Mouse (Mus musculus) liver, adult 2 months (tissue): ENCODE measurements around the gene Pold2. TPM values are rescaled to one million over a fixed set of nuclear protein-coding genes. Genes with fewer than 3 reads are reported as not detected.

Experiments
- DNase-seq: peaks from one replicate; pipeline ENCODE4 v3.0.0-alpha.2; 2011; ENCODE audit warnings: low read depth, low spot score; ENCODE audit errors: extremely low read depth
- H3K27ac ChIP-seq: fragments of 200-500 bp; replicated peaks from 2 replicates; pipeline ENCODE4 v1.5.1; 2012; ENCODE audit warnings: low read depth, mild to moderate bottlenecking, control low read depth, inconsistent platforms, low read length; ENCODE audit not compliant: insufficient read depth
- H3K27me3 ChIP-seq: fragments of 200-500 bp; 2 replicates; pipeline ENCODE4 v1.6.1; 2012; ENCODE audit warnings: mild to moderate bottlenecking, moderate library complexity, low read length, inconsistent platforms; ENCODE audit not compliant: control insufficient read depth, insufficient read depth
- H3K36me3 ChIP-seq: fragments of 200-500 bp; 2 replicates; pipeline ENCODE4 v1.6.1; 2012; ENCODE audit warnings: low read length, inconsistent platforms; ENCODE audit not compliant: control insufficient read depth, insufficient read depth
- H3K4me1 ChIP-seq: fragments of 200-500 bp; 2 replicates; pipeline ENCODE4 v1.6.1; 2011; ENCODE audit warnings: low read length; ENCODE audit not compliant: control insufficient read depth, insufficient read depth
- H3K4me3 ChIP-seq: fragments of 200-500 bp; 2 replicates; pipeline ENCODE4 v1.5.1; 2011; ENCODE audit warnings: low read depth, mild to moderate bottlenecking, control low read depth, low read length, moderate library complexity; ENCODE audit not compliant: insufficient read depth
- H3K79me2 ChIP-seq: fragments of 200-500 bp; 2 replicates; pipeline ENCODE4 v1.6.1; 2012; ENCODE audit warnings: inconsistent platforms, mild to moderate bottlenecking, low read length, moderate library complexity; ENCODE audit not compliant: control insufficient read depth, insufficient read depth
- H3K9ac ChIP-seq: fragments of 200-500 bp; 2 replicates; pipeline ENCODE4 v1.6.1; 2012; ENCODE audit warnings: low read depth, mild to moderate bottlenecking, control low read depth, inconsistent platforms, low read length
- CTCF ChIP-seq: fragments of 200-500 bp; IDR thresholded peaks from 2 replicates; pipeline ENCODE4 v1.5.1; 2011; ENCODE audit warnings: low read depth, low read length, control low read depth
- POLR2A ChIP-seq: fragments of 200-500 bp; IDR thresholded peaks from 2 replicates; pipeline ENCODE4 v1.6.1; 2011; ENCODE audit warnings: low read length, control low read depth; ENCODE audit not compliant: insufficient read depth; ENCODE audit errors: extremely low read depth
- WGBS: fragments of 180-500 bp; shearing (Covaris S2); methylation state at CpG from one replicate; pipeline ENCODE4 v1.1.7; 2018; 5-methylcytosine and 5-hydroxymethylcytosine counted together
- polyA plus RNA-seq: library from polyadenylated mRNA; depleted of rRNA; stranded (reverse); fragments of >200 nt; gene quantifications from 2 replicates; pipeline ENCODE4 v1.2.3, GENCODE M21; 2012
- total RNA-seq: library from RNA; depleted of rRNA; stranded (reverse); fragments of >200 nt; gene quantifications from 2 replicates; pipeline ENCODE4 v1.2.3, GENCODE M21; 2014

Gene Pold2
- total and polyA plus RNA-seq, 2 experiments, result 10.7 to 81.1 TPM

GRCm38 (mm10) chr11:5849316-5849715 lies 28.8 kb downstream of the Pold2 start:
- no peak for DNase-seq
- TF ChIP-seq POLR2A, result no peak
- TF ChIP-seq CTCF, result no peak
- H3K4me1 ChIP-seq, result 0 out of 2 replicates have a peak, but pooled peaks cover 3% of the 10 kb centered on the region
- no peaks in the 10 kb centered on the region for H3K36me3 ChIP-seq
- no peak overlapping the region for H3K9ac ChIP-seq
- no peak overlapping the region for H3K27ac ChIP-seq
- H3K4me3 ChIP-seq, result no peak overlapping the region
- WGBS, result 76% methylated on average over 2 of the region's 2 CpGs
- H3K27me3 ChIP-seq, result no peaks in the 10 kb centered on the region
- no peaks in the 10 kb centered on the region for H3K79me2 ChIP-seq

- Histone ChIP-seq H3K27me3 (no peaks in the 10 kb centered on the region), H3K36me3 (no peaks in the 10 kb centered on the region), H3K4me3 (no peak overlapping the region), H3K4me1 (0 out of 2 replicates have a peak, but pooled peaks cover 3% of the 10 kb centered on the region), H3K79me2 (no peaks in the 10 kb centered on the region), H3K27ac (no peak overlapping the region), H3K9ac (no peak overlapping the region)
- no peak for TF ChIP-seq POLR2A
- TF ChIP-seq CTCF, result no peak
- 86% methylated on average over 6 of the region's 6 CpGs for WGBS
- no peak for DNase-seq
These were observed 29.4 kb downstream of the Pold2 start for GRCm38 (mm10) chr11:5848741-5849140.

GRCm38 (mm10) chr11:5846639-5847345 lies 31.3 kb downstream of the Pold2 start:
- no peak overlapping the region for H3K4me3 ChIP-seq
- H3K27me3 ChIP-seq, result no peaks in the 10 kb centered on the region
- peak overlapping the region; percentile 39 for H3K27ac ChIP-seq
- no peak for TF ChIP-seq POLR2A
- TF ChIP-seq CTCF, result no peak
- no peaks in the 10 kb centered on the region for H3K79me2 ChIP-seq
- H3K9ac ChIP-seq, result no peak overlapping the region
- 26% methylated on average over 7 of the region's 7 CpGs for WGBS
- H3K4me1 ChIP-seq, result 0 out of 2 replicates have a peak, but pooled peaks cover 3% of the 10 kb centered on the region
- DNase-seq, result peak; percentile 97
- no peaks in the 10 kb centered on the region for H3K36me3 ChIP-seq

GRCm38 (mm10) chr11:5843131-5843530 lies 35.0 kb downstream of the Pold2 start:
- no peak for DNase-seq
- Histone ChIP-seq H3K27me3 (no peaks in the 10 kb centered on the region), H3K36me3 (no peaks in the 10 kb centered on the region), H3K27ac (no peak overlapping the region), H3K4me1 (0 out of 2 replicates have a peak, but pooled peaks cover 3% of the 10 kb centered on the region), H3K9ac (no peak overlapping the region), H3K79me2 (no peaks in the 10 kb centered on the region), H3K4me3 (no peak overlapping the region)
- WGBS, result 82% methylated on average over 3 of the region's 3 CpGs
- TF ChIP-seq CTCF (no peak), POLR2A (no peak)

GRCm38 (mm10) chr11:5841751-5842150 lies 36.3 kb downstream of the Pold2 start:
- Histone ChIP-seq H3K9ac (no peak overlapping the region), H3K27me3 (no peaks in the 10 kb centered on the region), H3K79me2 (no peaks in the 10 kb centered on the region), H3K27ac (no peak overlapping the region), H3K4me1 (0 out of 2 replicates have a peak, but pooled peaks cover 5% of the 10 kb centered on the region), H3K36me3 (no peaks in the 10 kb centered on the region), H3K4me3 (no peak overlapping the region)
- DNase-seq, result peak; percentile 12
- WGBS, result 86% methylated on average over 2 of the region's 2 CpGs
- TF ChIP-seq CTCF (no peak), POLR2A (no peak)

- H3K36me3 ChIP-seq, result no peaks in the 10 kb centered on the region
- no peak overlapping the region for H3K27ac ChIP-seq
- no peak overlapping the region for H3K9ac ChIP-seq
- WGBS, result 96% methylated on average over 7 of the region's 7 CpGs
- H3K4me1 ChIP-seq, result 0 out of 2 replicates have a peak, but pooled peaks cover 2% of the 10 kb centered on the region
- DNase-seq, result no peak
- no peaks in the 10 kb centered on the region for H3K79me2 ChIP-seq
- no peaks in the 10 kb centered on the region for H3K27me3 ChIP-seq
- H3K4me3 ChIP-seq, result no peak overlapping the region
- no peak for TF ChIP-seq POLR2A
- TF ChIP-seq CTCF, result no peak
These were observed 37.7 kb downstream of the Pold2 start for GRCm38 (mm10) chr11:5840346-5840745.
